Mouse (Mus musculus) neural tube, embryonic 11.5 days (tissue): ENCODE data around the gene Sept7. TPM values are rescaled to one million over a fixed set of nuclear protein-coding genes. Genes with fewer than 3 reads are reported as not detected.

Experiments used
- ATAC-seq: fragments of 200-750 bp; cut with Nextera tagmentation; 2 replicates; pipeline ENCODE4 v1.8.0; 2017; ENCODE audit warnings: moderate number of reproducible peaks, mild to moderate bottlenecking, moderate TSS enrichment, moderate library complexity; ENCODE audit not compliant: insufficient read depth, low FRiP score, low TSS enrichment
- DNase-seq: peaks from one replicate; pipeline ENCODE4 v3.0.0-alpha.2; 2015; ENCODE audit warnings: low spot score
- H3K27ac ChIP-seq: fragments of 300-500 bp; sonication (generic); 2 replicates; pipeline ENCODE4 v1.5.1; 2014; ENCODE audit warnings: low read depth, mild to moderate bottlenecking, low read length
- H3K27me3 ChIP-seq: fragments of 300-500 bp; sonication (generic); 2 replicates; pipeline ENCODE4 v1.6.1; 2014; ENCODE audit warnings: mild to moderate bottlenecking, low read length, mixed read lengths; ENCODE audit not compliant: control insufficient read depth, insufficient read depth
- H3K36me3 ChIP-seq: fragments of 300-500 bp; sonication (generic); 2 replicates; pipeline ENCODE4 v1.6.1; 2014; ENCODE audit warnings: mild to moderate bottlenecking, low read length, moderate library complexity, mixed read lengths; ENCODE audit not compliant: control insufficient read depth, insufficient read depth
- H3K4me1 ChIP-seq: fragments of 300-500 bp; sonication (generic); 2 replicates; pipeline ENCODE4 v1.6.1; 2014; ENCODE audit warnings: low read length, mixed read lengths; ENCODE audit not compliant: control insufficient read depth, insufficient read depth
- H3K4me2 ChIP-seq: fragments of 300-500 bp; sonication (generic); 2 replicates; pipeline ENCODE4 v1.6.1; 2014; ENCODE audit warnings: low read depth, mild to moderate bottlenecking, moderate library complexity
- H3K4me3 ChIP-seq: fragments of 300-500 bp; sonication (generic); 2 replicates; pipeline ENCODE4 v1.5.1; 2014; ENCODE audit warnings: low read depth, low read length
- H3K9ac ChIP-seq: fragments of 300-500 bp; sonication (generic); 2 replicates; pipeline ENCODE4 v1.6.1; 2014; ENCODE audit warnings: mild to moderate bottlenecking, low read length
- H3K9me3 ChIP-seq: fragments of 300-500 bp; sonication (generic); 2 replicates; pipeline ENCODE4 v1.6.1; 2016; ENCODE audit warnings: low read length; ENCODE audit not compliant: control insufficient read depth
- WGBS: fragments of 180-500 bp; shearing (Covaris S2); extraction: QIAGEN DNeasy Blood & Tissue Kit; methylation state at CpG from one replicate; pipeline ENCODE4 v1.1.7; 2014; 5-methylcytosine and 5-hydroxymethylcytosine counted together
- polyA plus RNA-seq: library from polyadenylated mRNA; unstranded; fragments of >200 nt; fragmentation: Nextera tagmentation; extraction: Ambion mirVana; gene quantifications from 2 replicates; pipeline ENCODE4 v1.2.1, GENCODE M21; 2014

The Sept7 gene
- polyA plus RNA-seq = 305 and 311 TPM in 2 replicates

GRCm38 (mm10) chr9:25252283-25252726 lies at the start of gene Sept7:
Gene Sept7 (plus strand): TSS chr9:25252439.
- H3K27ac ChIP-seq = peak within 1 kb of the TSS; percentile 99
- peaks cover 7% of the 10 kb centered on the region for H3K4me1 ChIP-seq
- peak; percentile 97 for ATAC-seq
- no peaks in the 10 kb centered on the region for H3K36me3 ChIP-seq
- peak within 1 kb of the TSS; percentile 52 for H3K4me2 ChIP-seq
- H3K9me3 ChIP-seq = no peaks in the 10 kb centered on the region
- WGBS = 0% methylated on average over 50 of the region's 54 CpGs
- H3K27me3 ChIP-seq = no peaks in the 10 kb centered on the region
- peak within 1 kb of the TSS; percentile 96 for H3K9ac ChIP-seq
- peak; percentile 99 for DNase-seq
- H3K4me3 ChIP-seq = peak within 1 kb of the TSS; percentile 97

GRCm38 (mm10) chr9:25208087-25208803 lies 44.0 kb upstream of the Sept7 start:
- Histone ChIP-seq H3K4me3 (no peak overlapping the region), H3K4me1 (peaks cover 8% of the 10 kb centered on the region; the same call in 1 of the 2 replicates), H3K9ac (no peak overlapping the region), H3K27me3 (no peaks in the 10 kb centered on the region), H3K9me3 (no peaks in the 10 kb centered on the region), H3K36me3 (no peaks in the 10 kb centered on the region), H3K4me2 (no peak overlapping the region), H3K27ac (no peak overlapping the region)
- WGBS = 91% methylated on average over 8 of the region's 8 CpGs
- ATAC-seq (no peak), DNase-seq (no peak)

DNA sequence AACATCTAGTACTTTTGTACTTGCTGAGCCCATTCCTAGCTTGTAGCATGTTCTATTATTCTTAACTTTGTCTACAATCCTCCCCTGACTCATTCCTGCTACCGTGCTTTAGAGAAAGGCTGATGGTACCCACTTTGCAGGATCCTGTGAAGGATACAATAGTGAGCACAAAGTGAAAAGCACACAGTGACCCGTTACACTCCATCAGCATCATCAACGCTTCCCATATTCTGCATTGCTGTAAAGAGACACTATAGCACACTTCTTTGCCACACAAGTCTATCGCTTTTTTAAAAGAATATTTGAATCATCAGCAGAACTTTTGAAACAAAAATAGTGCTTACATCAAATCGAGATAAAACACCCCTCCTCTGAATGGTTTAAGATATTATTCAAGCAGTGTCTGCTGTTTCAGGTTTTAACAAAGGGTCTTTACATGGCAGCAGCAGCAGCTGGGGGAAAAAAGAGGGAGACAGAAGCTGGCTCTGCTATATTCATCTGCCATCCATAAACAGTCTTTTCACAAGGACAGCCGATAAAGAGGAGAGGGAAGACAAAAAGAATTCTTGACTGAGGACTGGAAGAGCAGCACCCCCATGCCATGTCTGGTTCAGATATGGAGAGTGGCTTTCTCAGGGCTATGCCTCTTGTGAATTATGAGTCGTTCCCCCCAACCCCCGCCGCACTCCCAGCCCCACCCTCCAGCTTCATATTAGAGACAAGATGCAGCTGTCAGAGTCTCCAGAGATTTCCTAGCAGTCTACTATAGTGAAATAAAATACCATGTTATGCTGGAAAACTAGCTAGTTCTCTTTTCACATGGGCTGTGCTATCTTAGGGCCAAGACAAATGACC lies 39.7 kb upstream of the Sept7 start:
- 53% methylated on average over 9 of the region's 9 CpGs for WGBS
- no peaks in the 10 kb centered on the region for H3K36me3 ChIP-seq
- H3K27me3 ChIP-seq = no peaks in the 10 kb centered on the region
- peak; percentile 85 for ATAC-seq
- H3K9me3 ChIP-seq = no peaks in the 10 kb centered on the region
- DNase-seq = peak; percentile 46
- H3K9ac ChIP-seq = no peak overlapping the region
- H3K4me1 ChIP-seq = peaks cover 8% of the 10 kb centered on the region; the same call in 1 of the 2 replicates
- no peak overlapping the region for H3K4me2 ChIP-seq
- H3K4me3 ChIP-seq = no peak overlapping the region
- H3K27ac ChIP-seq = peak overlapping the region; percentile 63

DNA sequence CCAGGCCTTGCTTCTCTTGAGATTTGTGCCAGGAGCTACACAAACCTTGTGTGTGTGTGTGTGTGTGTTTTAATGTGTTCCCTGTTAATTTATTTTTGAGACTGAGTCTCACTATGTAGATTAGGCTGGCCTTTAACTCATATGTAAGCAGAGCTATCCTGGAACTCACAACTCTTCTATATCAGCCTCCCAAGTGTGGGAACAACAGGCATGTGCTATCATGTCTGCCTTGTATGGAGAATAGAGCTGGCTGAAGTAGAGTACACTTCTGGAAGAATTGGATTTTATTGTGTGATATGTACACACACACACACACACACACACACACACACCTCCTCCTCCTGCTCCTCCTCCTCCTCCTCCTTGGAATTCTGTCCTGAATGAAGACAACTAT lies 39.1 kb upstream of the Sept7 start:
- no peak overlapping the region for H3K4me2 ChIP-seq
- peak overlapping the region; percentile 63 for H3K27ac ChIP-seq

GRCm38 (mm10) chr9:25215411-25215810 lies 36.8 kb upstream of the Sept7 start:
- ATAC-seq (no peak), DNase-seq (no peak)
- Histone ChIP-seq H3K4me1 (peaks cover 8% of the 10 kb centered on the region; the same call in 1 of the 2 replicates), H3K27me3 (no peaks in the 10 kb centered on the region), H3K36me3 (no peaks in the 10 kb centered on the region), H3K4me2 (no peak overlapping the region), H3K27ac (no peak overlapping the region), H3K4me3 (no peak overlapping the region), H3K9me3 (no peaks in the 10 kb centered on the region), H3K9ac (no peak overlapping the region)
- WGBS = 74% methylated on average over 3 of the region's 3 CpGs

More for the DNA sequence above, 39.1 kb upstream of the Sept7 start:
- no peaks in the 10 kb centered on the region for H3K9me3 ChIP-seq
- peaks cover 8% of the 10 kb centered on the region; the same call in 1 of the 2 replicates for H3K4me1 ChIP-seq
- no peak overlapping the region for H3K4me3 ChIP-seq
- no peak for ATAC-seq
- DNase-seq = no peak
- no peak overlapping the region for H3K9ac ChIP-seq
- H3K36me3 ChIP-seq = no peaks in the 10 kb centered on the region
- H3K27me3 ChIP-seq = no peaks in the 10 kb centered on the region

GRCm38 (mm10) chr9:25216210-25216609 lies 36.0 kb upstream of the Sept7 start:
- Histone ChIP-seq H3K9ac (no peak overlapping the region), H3K4me2 (no peak overlapping the region), H3K27ac (no peak overlapping the region), H3K36me3 (no peaks in the 10 kb centered on the region), H3K27me3 (no peaks in the 10 kb centered on the region), H3K4me3 (no peak overlapping the region), H3K4me1 (peaks cover 8% of the 10 kb centered on the region; the same call in 1 of the 2 replicates), H3K9me3 (no peaks in the 10 kb centered on the region)
- ATAC-seq = no peak
- DNase-seq = no peak
- 47% methylated on average over 2 of the region's 2 CpGs for whole genome bisulfite sequencing

GRCm38 (mm10) chr9:25218954-25219353 lies 33.3 kb upstream of the Sept7 start:
- no peak overlapping the region for H3K4me2 ChIP-seq
- WGBS = 54% methylated on average over 3 of the region's 3 CpGs

GRCm38 (mm10) chr9:25219882-25220281 lies 32.4 kb upstream of the Sept7 start:
- no peaks in the 10 kb centered on the region for H3K36me3 ChIP-seq
- H3K9ac ChIP-seq = no peak overlapping the region
- H3K4me1 ChIP-seq = no peaks in the 10 kb centered on the region
- no peak overlapping the region for H3K4me2 ChIP-seq
- ATAC-seq = no peak
- no peaks in the 10 kb centered on the region for H3K27me3 ChIP-seq
- no peak overlapping the region for H3K4me3 ChIP-seq
- no peak for DNase-seq
- WGBS = 79% methylated on average over 5 of the region's 5 CpGs
- H3K9me3 ChIP-seq = no peaks in the 10 kb centered on the region
- H3K27ac ChIP-seq = no peak overlapping the region

More at GRCm38 (mm10) chr9:25218954-25219353, 33.3 kb upstream of the Sept7 start:
- DNase-seq = no peak
- Histone ChIP-seq H3K4me3 (no peak overlapping the region), H3K4me1 (no peaks in the 10 kb centered on the region), H3K9ac (no peak overlapping the region), H3K27me3 (no peaks in the 10 kb centered on the region), H3K9me3 (no peaks in the 10 kb centered on the region), H3K27ac (no peak overlapping the region), H3K36me3 (no peaks in the 10 kb centered on the region)
- no peak for ATAC-seq
